Mouse (Mus musculus): ENCODE measurements around the gene Garnl3. TPM values are rescaled to one million over a fixed set of nuclear protein-coding genes. Genes with fewer than 3 reads are reported as not detected.

The Garnl3 gene
- polyA plus RNA-seq, 1 experiment: 46.5 TPM

DNA sequence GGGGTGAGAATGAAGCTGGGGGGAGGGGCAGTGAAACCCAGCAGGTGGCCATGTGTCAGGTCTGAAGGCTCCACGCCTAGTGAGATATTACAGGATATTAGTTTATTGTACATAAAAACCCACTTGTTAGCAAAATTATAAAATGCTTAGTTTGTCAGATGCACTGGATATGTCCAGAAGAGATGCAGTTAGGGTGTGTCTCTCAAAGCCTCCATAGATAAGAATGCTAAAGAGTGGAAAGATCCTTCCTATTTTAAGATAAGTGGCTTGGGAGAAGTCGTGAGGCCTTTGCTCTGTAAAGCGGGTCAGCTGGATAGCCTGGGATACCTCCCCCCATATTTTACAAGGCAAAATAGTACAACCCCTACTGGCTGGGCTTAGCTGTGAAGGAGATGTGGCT is 152.8 kb downstream of the Garnl3 start:
- TF ChIP-seq CTCF (IDR thresholded peaks at IDR 0.05; ENCODE audit: control insufficient read depth, insufficient read depth, insufficient replicate concordance, low read depth, low read length) (no peak), POLR2A (IDR thresholded peaks at IDR 0.05; ENCODE audit: control insufficient read depth, low read depth, low read length) (no peak)
- H3K36me3 ChIP-seq (ENCODE audit: control insufficient read depth, insufficient read depth, low read length): no peaks in the 10 kb centered on the region; the same call in 1 of the 2 replicates
- peaks cover 10% of the 10 kb centered on the region for H3K4me1 ChIP-seq (ENCODE audit: control insufficient read depth, insufficient read depth, low read length)
- no peaks in the 10 kb centered on the region for H3K27me3 ChIP-seq (ENCODE audit: control insufficient read depth, insufficient read depth, low read length)
- no peak overlapping the region for H3K4me3 ChIP-seq (ENCODE audit: control insufficient read depth, low read depth, low read length)
- no peak overlapping the region for H3K27ac ChIP-seq (ENCODE audit: control insufficient read depth, insufficient read depth, low read depth, low read length)

DNA sequence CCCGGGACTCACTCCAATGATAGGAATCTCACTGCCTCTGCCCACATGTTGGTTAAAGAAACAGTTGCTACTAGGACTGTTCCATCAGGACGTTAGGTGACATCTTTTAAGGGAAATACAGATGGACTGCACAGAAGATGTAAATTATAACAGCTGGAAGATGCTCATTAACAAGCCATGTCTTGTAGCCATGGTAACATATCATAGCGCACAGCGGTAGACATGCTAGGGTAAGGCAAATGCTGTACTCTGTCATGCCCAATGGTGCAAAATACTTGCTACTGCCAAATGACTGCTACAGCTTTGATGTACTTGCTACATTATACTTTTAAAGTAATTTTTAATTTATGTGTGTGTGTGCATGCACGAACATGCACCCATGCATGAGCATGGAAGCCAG is 154.3 kb downstream of the Garnl3 start:
- TF ChIP-seq POLR2A (IDR thresholded peaks at IDR 0.05; ENCODE audit: control insufficient read depth, low read depth, low read length) (no peak), CTCF (IDR thresholded peaks at IDR 0.05; ENCODE audit: control insufficient read depth, insufficient read depth, insufficient replicate concordance, low read depth, low read length) (no peak)
- Histone ChIP-seq H3K27ac (ENCODE audit: control insufficient read depth, insufficient read depth, low read depth, low read length) (no peak overlapping the region), H3K36me3 (ENCODE audit: control insufficient read depth, insufficient read depth, low read length) (no peaks in the 10 kb centered on the region; the same call in 1 of the 2 replicates), H3K4me1 (ENCODE audit: control insufficient read depth, insufficient read depth, low read length) (peaks cover 7% of the 10 kb centered on the region), H3K27me3 (ENCODE audit: control insufficient read depth, insufficient read depth, low read length) (no peaks in the 10 kb centered on the region), H3K4me3 (ENCODE audit: control insufficient read depth, low read depth, low read length) (no peak overlapping the region)

DNA sequence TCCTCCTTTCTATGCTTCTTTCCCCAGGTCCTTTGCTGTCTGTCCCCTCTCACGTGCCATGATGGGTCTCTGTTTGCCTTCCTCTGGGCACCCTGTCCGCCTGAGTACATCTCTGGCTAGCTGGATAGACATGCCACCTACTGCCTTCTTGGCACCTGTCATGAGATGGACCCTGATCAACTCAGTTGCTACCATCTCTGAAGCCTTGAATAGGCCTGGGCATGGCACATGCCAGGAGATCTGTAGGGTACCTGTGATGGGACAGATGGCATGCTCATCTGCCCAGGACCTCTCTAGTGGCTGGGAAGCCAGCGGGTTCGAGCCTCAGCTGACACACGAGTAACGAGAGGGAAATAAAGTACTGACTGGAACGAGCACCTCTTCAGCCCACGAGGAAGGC is 157.2 kb downstream of the Garnl3 start:
- Histone ChIP-seq H3K27me3 (ENCODE audit: control insufficient read depth, insufficient read depth, low read length) (no peaks in the 10 kb centered on the region), H3K27ac (ENCODE audit: control insufficient read depth, insufficient read depth, low read depth, low read length) (no peak overlapping the region), H3K4me1 (ENCODE audit: control insufficient read depth, insufficient read depth, low read length) (no peaks in the 10 kb centered on the region), H3K36me3 (ENCODE audit: control insufficient read depth, insufficient read depth, low read length) (no peaks in the 10 kb centered on the region; the same call in 1 of the 2 replicates), H3K4me3 (ENCODE audit: control insufficient read depth, low read depth, low read length) (no peak overlapping the region)
- TF ChIP-seq CTCF (IDR thresholded peaks at IDR 0.05; ENCODE audit: control insufficient read depth, insufficient read depth, insufficient replicate concordance, low read depth, low read length) (no peak), POLR2A (IDR thresholded peaks at IDR 0.05; ENCODE audit: control insufficient read depth, low read depth, low read length) (no peak)

DNA sequence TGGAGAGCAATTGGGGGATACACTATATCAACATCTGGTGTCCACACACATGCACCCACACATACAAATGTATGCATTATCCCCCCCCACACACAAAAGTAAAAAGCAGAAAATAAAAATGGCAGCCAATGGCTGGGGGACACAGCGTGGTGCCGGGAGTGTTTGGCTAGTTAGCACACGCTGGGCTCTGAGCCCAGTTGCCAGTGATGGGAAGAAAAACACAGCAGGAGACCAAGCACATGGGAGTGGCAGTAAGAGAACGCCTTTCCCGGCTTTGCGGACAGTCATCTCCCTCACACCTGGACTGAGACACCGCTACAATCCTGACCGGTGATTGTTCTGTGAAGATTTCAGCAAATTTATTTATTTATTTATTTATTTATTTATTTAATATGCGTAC is 160.2 kb downstream of the Garnl3 start:
- Histone ChIP-seq H3K4me1 (ENCODE audit: control insufficient read depth, insufficient read depth, low read length) (peaks cover 10% of the 10 kb centered on the region), H3K27ac (ENCODE audit: control insufficient read depth, insufficient read depth, low read depth, low read length) (no peak overlapping the region), H3K36me3 (ENCODE audit: control insufficient read depth, insufficient read depth, low read length) (no peaks in the 10 kb centered on the region), H3K4me3 (ENCODE audit: control insufficient read depth, low read depth, low read length) (no peak overlapping the region), H3K27me3 (ENCODE audit: control insufficient read depth, insufficient read depth, low read length) (no peaks in the 10 kb centered on the region)
- TF ChIP-seq CTCF (IDR thresholded peaks at IDR 0.05; ENCODE audit: control insufficient read depth, insufficient read depth, insufficient replicate concordance, low read depth, low read length) (no peak), POLR2A (IDR thresholded peaks at IDR 0.05; ENCODE audit: control insufficient read depth, low read depth, low read length) (no peak)

DNA sequence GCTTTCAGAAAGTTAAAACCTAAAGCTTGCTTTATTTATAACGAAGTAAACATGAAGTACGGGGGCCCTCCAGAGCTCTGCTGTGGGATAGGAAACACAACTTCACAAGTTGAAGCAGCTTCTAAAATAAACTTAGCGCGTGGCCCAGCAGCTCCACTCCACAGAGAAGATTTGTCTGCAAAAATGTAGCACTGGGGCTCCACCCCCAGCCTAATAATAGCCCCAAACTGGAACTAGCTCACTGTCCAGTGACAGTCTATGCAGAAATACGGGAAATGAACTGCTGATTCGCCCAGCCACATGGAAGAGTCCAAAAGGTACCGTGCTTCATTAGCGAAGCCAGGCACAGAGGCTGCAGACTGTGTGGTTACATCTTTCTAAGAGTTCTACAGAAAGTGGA is 162.1 kb downstream of the Garnl3 start:
- Histone ChIP-seq H3K4me3 (ENCODE audit: control insufficient read depth, low read depth, low read length) (no peak overlapping the region), H3K27me3 (ENCODE audit: control insufficient read depth, insufficient read depth, low read length) (no peaks in the 10 kb centered on the region), H3K27ac (ENCODE audit: control insufficient read depth, insufficient read depth, low read depth, low read length) (no peak overlapping the region), H3K36me3 (ENCODE audit: control insufficient read depth, insufficient read depth, low read length) (no peaks in the 10 kb centered on the region), H3K4me1 (ENCODE audit: control insufficient read depth, insufficient read depth, low read length) (peaks cover 10% of the 10 kb centered on the region)
- no peak for TF ChIP-seq POLR2A (IDR thresholded peaks at IDR 0.05; ENCODE audit: control insufficient read depth, low read depth, low read length)
- no peak for TF ChIP-seq CTCF (IDR thresholded peaks at IDR 0.05; ENCODE audit: control insufficient read depth, insufficient read depth, insufficient replicate concordance, low read depth, low read length)

DNA sequence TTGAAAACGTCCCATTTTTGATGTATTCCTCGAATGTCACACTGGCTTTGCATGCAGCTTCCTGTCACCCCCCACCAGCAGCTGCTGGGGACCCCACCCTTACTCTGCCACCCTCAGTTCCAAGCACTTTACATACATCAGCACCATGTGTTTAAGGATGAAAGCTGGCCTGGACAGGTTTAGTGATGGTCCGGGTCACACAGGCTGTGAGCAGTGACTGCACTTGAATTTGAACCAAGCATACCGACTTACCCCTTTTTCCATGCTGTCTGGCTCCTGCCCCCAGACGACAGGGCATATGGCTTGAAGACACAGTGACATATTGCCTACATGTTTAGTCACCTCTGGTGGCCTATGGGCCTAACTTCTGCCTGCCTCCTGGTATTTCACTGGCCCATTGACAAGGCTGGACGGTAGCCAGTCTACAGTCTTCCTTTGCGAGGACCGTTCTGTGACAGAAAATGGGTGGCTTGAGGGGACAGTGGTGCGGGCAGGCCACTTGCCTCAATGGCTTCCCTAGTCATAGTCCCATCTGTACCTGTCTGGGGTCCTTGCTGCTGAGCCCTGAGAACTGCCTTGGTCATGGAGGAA is 163.3 kb downstream of the Garnl3 start:
- H3K4me1 ChIP-seq (ENCODE audit: control insufficient read depth, insufficient read depth, low read length): peaks cover 10% of the 10 kb centered on the region
- no peak overlapping the region for H3K4me3 ChIP-seq (ENCODE audit: control insufficient read depth, low read depth, low read length)
- no peaks in the 10 kb centered on the region for H3K36me3 ChIP-seq (ENCODE audit: control insufficient read depth, insufficient read depth, low read length)
- no peaks in the 10 kb centered on the region for H3K27me3 ChIP-seq (ENCODE audit: control insufficient read depth, insufficient read depth, low read length)
- no peak overlapping the region for H3K27ac ChIP-seq (ENCODE audit: control insufficient read depth, insufficient read depth, low read depth, low read length)
- TF ChIP-seq CTCF (IDR thresholded peaks at IDR 0.05; ENCODE audit: control insufficient read depth, insufficient read depth, insufficient replicate concordance, low read depth, low read length) (no peak), POLR2A (IDR thresholded peaks at IDR 0.05; ENCODE audit: control insufficient read depth, low read depth, low read length) (no peak)

DNA sequence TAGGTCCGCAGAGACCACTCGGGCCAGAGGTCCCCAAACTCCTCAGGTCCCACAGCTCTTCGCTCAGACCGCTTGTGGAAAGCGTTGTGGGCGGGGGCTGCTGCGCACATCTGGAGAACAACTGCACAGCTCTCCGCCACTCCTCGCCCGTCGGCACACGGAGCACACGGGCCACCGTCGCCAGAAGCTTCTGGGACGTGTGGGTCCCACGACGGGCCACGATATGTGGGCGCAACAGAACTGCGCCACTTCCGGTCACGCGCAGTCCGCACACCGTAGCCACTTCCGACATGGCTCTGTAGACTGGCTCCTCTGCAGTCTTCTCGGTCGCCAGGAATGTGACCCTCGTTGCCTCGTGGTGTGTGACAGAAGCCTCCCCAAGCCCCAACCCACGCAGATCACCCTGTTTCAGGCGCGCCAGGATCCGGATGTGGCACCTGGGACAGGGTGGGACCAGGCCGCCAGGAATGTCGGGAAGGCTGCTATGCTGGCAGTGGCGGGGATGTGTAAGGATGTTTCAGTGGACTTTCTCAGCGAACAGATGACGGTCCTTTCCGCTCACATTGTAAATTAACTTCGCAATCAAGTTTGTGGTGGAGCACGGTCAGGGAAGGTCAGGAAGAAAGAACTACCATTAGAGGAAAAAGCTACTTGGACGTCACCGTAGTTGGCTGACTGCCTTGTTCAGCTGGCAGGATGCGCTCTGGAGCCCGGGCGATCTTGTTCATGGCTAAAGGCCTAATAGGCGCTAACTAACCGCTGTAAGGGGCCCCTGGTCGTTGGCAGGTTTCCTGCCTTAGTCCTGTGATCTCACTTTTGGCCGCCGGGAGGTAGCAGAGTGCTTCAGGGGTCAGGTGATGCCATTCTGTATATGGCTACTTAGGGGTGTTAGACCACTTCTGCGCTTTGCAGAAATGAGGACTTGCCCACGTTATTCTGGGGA is 164.5 kb downstream of the Garnl3 start:
- peak; percentile 51; the same call in 1 of the 2 replicates for TF ChIP-seq CTCF (IDR thresholded peaks at IDR 0.05; ENCODE audit: control insufficient read depth, insufficient read depth, insufficient replicate concordance, low read depth, low read length)
- TF ChIP-seq POLR2A (IDR thresholded peaks at IDR 0.05; ENCODE audit: control insufficient read depth, low read depth, low read length): peak; percentile 96
- Histone ChIP-seq H3K4me3 (ENCODE audit: control insufficient read depth, low read depth, low read length) (peak overlapping the region; percentile 96), H3K27me3 (ENCODE audit: control insufficient read depth, insufficient read depth, low read length) (no peaks in the 10 kb centered on the region), H3K4me1 (ENCODE audit: control insufficient read depth, insufficient read depth, low read length) (peaks cover 16% of the 10 kb centered on the region), H3K36me3 (ENCODE audit: control insufficient read depth, insufficient read depth, low read length) (no peaks in the 10 kb centered on the region), H3K27ac (ENCODE audit: control insufficient read depth, insufficient read depth, low read depth, low read length) (peak overlapping the region; percentile 89)
